Mouse (Mus musculus) lung, postnatal 0 days (tissue): ENCODE data around the gene Stxbp6.

ENCODE experiments used
- CTCF ChIP-seq: IDR thresholded peaks from 2 replicates; pipeline ENCODE4 v1.5.1; 2016; ENCODE audit warnings: antibody characterized with exemption, mild to moderate bottlenecking
- EP300 ChIP-seq: IDR thresholded peaks from 2 replicates; pipeline ENCODE4 v1.6.1; 2016; ENCODE audit warnings: antibody characterized with exemption, mild to moderate bottlenecking, control low read depth

DNA sequence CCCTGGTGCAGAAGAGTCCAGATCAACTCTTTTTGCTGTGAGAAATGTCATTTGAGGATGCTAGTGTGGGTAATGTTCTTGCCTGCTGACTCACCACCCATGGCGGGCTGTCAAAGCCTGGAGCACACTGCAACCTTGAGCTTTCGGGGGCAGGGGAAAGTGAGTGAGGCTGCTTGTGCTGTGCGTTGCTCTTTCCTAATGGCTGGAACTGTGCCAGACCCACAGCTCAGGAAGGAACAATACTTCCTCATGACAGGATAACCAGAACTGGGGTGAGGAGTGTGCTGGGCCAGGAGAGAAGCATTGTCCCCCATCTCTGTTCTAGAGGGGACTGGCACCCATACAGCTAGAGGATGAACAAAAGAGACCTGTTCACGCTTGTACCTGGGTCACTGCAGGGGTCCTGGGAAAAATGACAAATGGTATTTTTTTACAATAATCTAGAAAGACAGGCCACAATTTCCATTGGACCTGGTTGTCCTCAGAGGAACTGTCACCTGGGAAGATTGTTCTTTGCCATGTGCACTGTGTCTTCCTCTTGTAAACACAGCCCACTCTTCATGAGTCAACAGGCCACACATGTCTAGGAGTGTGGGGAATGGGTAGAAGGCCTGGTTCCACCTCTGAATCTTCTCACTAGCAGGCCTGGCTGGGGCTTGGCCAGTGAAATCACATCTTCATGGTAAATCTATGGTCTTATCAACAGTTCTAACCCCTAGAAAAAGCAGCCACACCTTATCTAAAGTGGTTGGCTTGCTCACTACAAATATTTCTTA is 216.2 kb downstream of the Stxbp6 start:
- TF ChIP-seq EP300 (no peak), CTCF (no peak)
